Mouse (Mus musculus) Patski (cell line): ENCODE data around the gene R3hcc1l. TPM values are rescaled to one million over a fixed set of nuclear protein-coding genes. Genes with fewer than 3 reads are reported as not detected.

Experiments used
- ATAC-seq: fragments of 100-300 bp; one replicate; pipeline ENCODE4 v1.8.0; 2021
- CTCF ChIA-PET: fragments of 350-600 bp; sonication (Branson Sonifier 250); formaldehyde crosslinking; loops from one replicate; lab custom pipeline; 2022; ENCODE audit warnings: inconsistent platforms; lab: Charles Lee
- POLR2A ChIA-PET: fragments of 350-600 bp; sonication (Branson Sonifier 250); formaldehyde crosslinking; loops from one replicate; lab custom pipeline; 2022; ENCODE audit warnings: antibody characterized with exemption, inconsistent platforms; lab: Charles Lee
- DNase-seq: peaks from one replicate; pipeline ENCODE4 v3.0.0-alpha.2; 2011; ENCODE audit warnings: low read depth, low spot score
- H3K27me3 ChIP-seq: fragments of 371-371 bp; one replicate; pipeline ENCODE4 v1.5.1; 2021
- CTCF ChIP-seq: fragments of 100-300 bp; IDR thresholded peaks from one replicate; pipeline ENCODE4 v1.5.1; 2021
- in situ Hi-C: fragments of 300-500 bp; cut with MboI; formaldehyde crosslinking; loops from 3 replicates; pipeline ENCODE4 v1.11.1; 2018; ENCODE audit warnings: low pct_unique_long_range_greater_than_20kb, mixed read lengths
- polyA plus RNA-seq: library from polyadenylated mRNA; unstranded; gene quantifications from one replicate; pipeline ENCODE4 v1.2.3, GENCODE M21; 2021

R3hcc1l gene
- polyA plus RNA-seq, 1 experiment from 2014 or later, result 28.6 TPM

GRCm38 (mm10) chr19:42539414-42540189 lies 21.0 kb downstream of the R3hcc1l start:
- CTCF ChIA-PET, result interaction anchor here (0.6 to 1.7 kb wide), 7 partner anchors 8 to 929 kb away, joined by 3 to 5 read pairs (median 4); no protein-coding TSS in a partner anchor

DNA sequence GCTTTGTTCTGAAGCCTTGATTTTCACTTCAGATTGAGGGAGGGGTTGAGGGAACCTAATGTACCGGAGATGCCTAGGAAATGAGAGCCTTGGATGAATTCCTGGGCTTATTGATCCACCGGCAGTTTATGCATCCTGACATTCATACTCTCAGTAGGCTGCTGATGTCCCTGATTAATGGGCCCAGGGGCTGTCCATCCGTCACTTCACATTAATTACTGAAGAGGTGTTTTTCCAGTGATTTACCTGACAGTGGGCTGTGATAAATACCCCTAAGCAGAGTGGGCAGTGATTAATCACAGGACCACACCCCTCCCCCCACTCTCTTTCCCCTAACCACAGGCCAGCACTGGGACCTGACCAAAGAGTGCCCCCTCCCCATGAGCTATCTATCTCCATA lies 22.1 kb downstream of the R3hcc1l start:
- TF ChIP-seq CTCF, result no peak
- CTCF ChIA-PET, result interaction anchor here (0.6 to 1.7 kb wide), 5 partner anchors 9 to 103 kb away, joined by 3 to 5 read pairs (median 3); no protein-coding TSS in a partner anchor
- DNase-seq, result no peak
- no peak for ATAC-seq
- POLR2A ChIA-PET, result no interaction called here
- no peaks in the 10 kb centered on the region for H3K27me3 ChIP-seq
- in situ Hi-C loops, result no loop called here

More at GRCm38 (mm10) chr19:42539414-42540189, 21.0 kb downstream of the R3hcc1l start:
- ATAC-seq, result peak; percentile 79
- in situ Hi-C loops, result no loop called here
- H3K27me3 ChIP-seq, result no peaks in the 10 kb centered on the region
- POLR2A ChIA-PET, result no interaction called here
- no peak for TF ChIP-seq CTCF
- DNase-seq, result no peak

- CTCF ChIA-PET, result interaction anchor here (1.7 kb wide), 1 partner anchor 11 kb away, joined by 6 read pairs; no protein-coding TSS in a partner anchor
- no peaks in the 10 kb centered on the region for H3K27me3 ChIP-seq
- ATAC-seq (no peak), DNase-seq (no peak)
- in situ Hi-C loops, result no loop called here
- no peak for TF ChIP-seq CTCF
- POLR2A ChIA-PET, result no interaction called here
Observed at GRCm38 (mm10) chr19:42558701-42559100, 40.1 kb downstream of the R3hcc1l start.

DNA sequence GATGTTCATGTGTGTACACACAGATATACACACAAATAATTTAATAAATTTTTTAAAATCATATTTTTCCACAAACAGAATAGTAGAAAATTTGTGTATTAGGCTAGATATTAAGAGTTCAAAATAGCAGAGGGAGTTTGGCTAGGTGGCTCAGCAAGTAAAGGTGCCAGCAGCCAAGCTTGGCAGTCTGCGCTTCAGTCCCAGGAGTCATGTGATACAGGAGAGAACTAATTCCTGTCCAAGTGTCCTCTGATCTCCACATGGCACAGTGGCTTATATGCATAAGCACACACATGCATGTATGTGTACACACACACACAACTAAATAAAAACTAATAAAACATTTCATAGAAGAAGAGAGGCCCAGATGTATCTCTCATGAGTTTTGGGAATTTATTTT lies 43.4 kb downstream of the R3hcc1l start:
- POLR2A ChIA-PET, result no interaction called here
- CTCF ChIA-PET, result no interaction called here
- H3K27me3 ChIP-seq, result no peaks in the 10 kb centered on the region
- DNase-seq (no peak), ATAC-seq (no peak)
- in situ Hi-C loops, result no loop called here
- no peak for TF ChIP-seq CTCF

GRCm38 (mm10) chr19:42562981-42563380 lies 44.4 kb downstream of the R3hcc1l start:
- ATAC-seq, result no peak
- no peak for TF ChIP-seq CTCF
- H3K27me3 ChIP-seq, result no peaks in the 10 kb centered on the region
- ChIA-PET CTCF (interaction anchor here (1.1 kb wide), 1 partner anchor 19 kb away, joined by 3 read pairs; no protein-coding TSS in a partner anchor), POLR2A (interaction anchor here (0.7 kb wide), 1 partner anchor 22 kb away, joined by 7 read pairs; no protein-coding TSS in a partner anchor)
- in situ Hi-C loops, result no loop called here
- no peak for DNase-seq

- POLR2A ChIA-PET, result no interaction called here
- in situ Hi-C loops, result no loop called here
- CTCF ChIA-PET, result interaction anchor here (1.1 kb wide), 1 partner anchor 20 kb away, joined by 3 read pairs; no protein-coding TSS in a partner anchor
- no peaks in the 10 kb centered on the region for H3K27me3 ChIP-seq
- DNase-seq (no peak), ATAC-seq (no peak)
- TF ChIP-seq CTCF, result no peak
Observed at GRCm38 (mm10) chr19:42563726-42564270, 45.2 kb downstream of the R3hcc1l start.

DNA sequence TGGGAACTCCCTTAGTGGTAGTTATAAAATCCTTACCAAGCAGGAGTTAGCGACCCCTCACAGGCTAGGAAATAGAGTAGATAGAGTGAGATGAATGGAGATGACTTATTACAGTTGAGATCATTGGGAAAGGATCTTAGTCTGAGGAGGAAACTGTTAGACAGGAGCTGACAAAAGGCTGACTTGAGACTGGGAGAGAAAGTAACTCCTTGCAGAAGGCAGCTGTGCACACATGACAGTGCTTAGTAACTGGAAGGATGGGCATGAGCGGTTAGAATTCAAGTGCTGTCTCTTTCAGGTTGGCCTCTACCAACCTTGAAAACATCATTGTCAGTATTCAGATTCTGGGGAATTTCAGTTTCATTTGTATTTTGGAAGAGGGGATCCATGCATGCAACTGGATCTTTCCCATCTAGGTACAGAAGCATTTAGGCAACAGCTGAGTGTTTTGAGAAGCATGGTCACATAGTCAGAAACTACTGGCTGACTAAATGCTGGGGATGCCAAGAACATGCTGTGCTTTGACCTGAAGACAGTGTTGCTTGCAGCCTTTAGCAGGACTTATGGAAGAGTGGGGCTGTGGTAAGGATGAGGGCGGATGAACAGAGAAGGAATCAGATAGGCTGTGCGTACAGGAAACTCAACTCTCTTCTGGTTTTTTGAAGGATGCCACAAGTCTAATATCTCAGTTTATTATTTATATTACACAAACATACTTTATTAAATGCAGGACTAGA lies 47.9 kb downstream of the R3hcc1l start:
- no peak for ATAC-seq
- no peaks in the 10 kb centered on the region for H3K27me3 ChIP-seq
- TF ChIP-seq CTCF, result no peak
- ChIA-PET POLR2A (no interaction called here), CTCF (no interaction called here)
- no peak for DNase-seq
- in situ Hi-C loops, result no loop called here

DNA sequence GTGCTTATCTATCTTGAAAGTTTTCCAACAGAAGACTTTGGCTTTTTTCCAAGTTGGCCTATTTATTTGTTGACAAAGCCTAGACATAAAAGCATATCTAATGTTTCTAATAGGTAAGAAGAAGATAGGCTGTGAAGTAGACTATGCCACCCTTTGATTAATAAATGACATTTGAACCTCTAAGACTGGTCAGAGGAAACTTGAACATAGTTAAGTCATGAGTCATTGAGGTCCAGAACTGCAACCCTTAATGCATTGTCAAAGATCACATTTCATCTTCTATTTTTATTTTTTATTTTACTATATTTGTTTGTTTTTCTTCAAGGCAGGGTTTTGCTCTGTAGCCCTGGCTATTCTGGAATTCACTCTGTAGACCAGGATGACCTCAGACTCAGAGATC lies 48.5 kb downstream of the R3hcc1l start:
- H3K27me3 ChIP-seq, result no peaks in the 10 kb centered on the region
- CTCF ChIA-PET, result no interaction called here
- in situ Hi-C loops, result no loop called here
- DNase-seq (no peak), ATAC-seq (no peak)
- no peak for TF ChIP-seq CTCF
- POLR2A ChIA-PET, result no interaction called here

DNA sequence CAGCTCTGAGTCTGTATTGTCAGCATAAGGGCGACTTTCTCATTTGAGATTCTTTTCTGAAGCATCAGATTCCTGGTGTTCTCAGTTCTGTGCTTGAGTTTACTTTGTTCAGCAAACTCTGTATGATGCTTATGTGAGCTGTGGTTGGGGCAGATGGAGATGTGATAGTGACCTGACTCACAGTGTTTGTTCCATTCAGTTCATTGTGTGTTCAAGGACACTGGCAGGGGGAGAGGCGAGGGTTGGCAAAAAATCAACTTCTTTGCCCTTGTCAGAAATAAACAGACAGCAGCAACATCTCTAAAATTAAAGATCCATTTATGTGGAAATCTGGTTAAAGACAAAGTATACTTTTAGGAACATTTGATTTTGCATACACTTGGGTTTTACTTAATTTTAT lies 50.5 kb downstream of the R3hcc1l start:
- ChIA-PET CTCF (interaction anchor here (1.2 to 2.5 kb wide), 7 partner anchors 8 to 90 kb away, joined by 3 to 9 read pairs (median 5); no protein-coding TSS in a partner anchor), POLR2A (no interaction called here)
- H3K27me3 ChIP-seq, result no peaks in the 10 kb centered on the region
- no peak for ATAC-seq
- no peak for TF ChIP-seq CTCF
- DNase-seq, result no peak
- in situ Hi-C loops, result no loop called here

DNA sequence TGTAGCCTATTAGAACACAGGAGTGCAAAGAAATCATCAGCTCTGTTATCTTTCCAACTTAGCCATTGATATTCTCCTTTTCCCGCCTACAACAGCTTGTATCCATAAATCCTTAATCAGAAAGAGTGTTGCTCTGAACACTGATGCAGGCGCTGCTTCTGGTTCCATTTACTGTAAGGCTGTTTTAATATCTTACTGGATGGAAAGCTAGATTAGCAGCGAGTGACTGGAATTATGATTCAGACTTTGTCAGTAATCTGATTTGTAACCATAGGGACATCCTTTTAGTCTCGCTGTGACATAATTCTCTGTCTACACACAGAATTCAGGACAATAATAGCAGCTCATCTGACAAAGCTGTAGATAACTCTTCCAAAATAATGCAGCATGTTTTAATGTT lies 52.7 kb downstream of the R3hcc1l start:
- in situ Hi-C loops, result no loop called here

More for the DNA sequence above, 52.7 kb downstream of the R3hcc1l start:
- H3K27me3 ChIP-seq, result no peaks in the 10 kb centered on the region
- no peak for TF ChIP-seq CTCF
- no peak for ATAC-seq
- ChIA-PET POLR2A (no interaction called here), CTCF (interaction anchor here (1.1 to 2.5 kb wide), 4 partner anchors 9 to 92 kb away, joined by 3 to 9 read pairs (median 6); no protein-coding TSS in a partner anchor)
- DNase-seq, result no peak
